Mouse (Mus musculus) v-Abl transformed pro-B cells (cell line): Measurements from ENCODE around the gene Six5.
"Not testable (repeated sequence)": the region's sequence is repeated elsewhere in the genome, so short reads cannot be mapped to it uniquely, and the experiment has no call there.

Experiments used
- in situ Hi-C, 2 experiments: fragments of 400-800 bp; cut with MboI; formaldehyde crosslinking; loops; one replicate each; pipeline ENCODE4 v1.15.1; 2025; ENCODE audit not compliant: unreplicated experiment in 2 of 2

Six5 gene

GRCm38 (mm10) chr7:19094471-19094825 lies at the start of gene Six5:
Gene Six5 (plus strand): TSS chr7:19094594.
- in situ Hi-C loops = loop anchor here (5.0 kb wide), 2 partner anchors 87 to 197 kb away; no protein-coding TSS in a partner anchor

DNA sequence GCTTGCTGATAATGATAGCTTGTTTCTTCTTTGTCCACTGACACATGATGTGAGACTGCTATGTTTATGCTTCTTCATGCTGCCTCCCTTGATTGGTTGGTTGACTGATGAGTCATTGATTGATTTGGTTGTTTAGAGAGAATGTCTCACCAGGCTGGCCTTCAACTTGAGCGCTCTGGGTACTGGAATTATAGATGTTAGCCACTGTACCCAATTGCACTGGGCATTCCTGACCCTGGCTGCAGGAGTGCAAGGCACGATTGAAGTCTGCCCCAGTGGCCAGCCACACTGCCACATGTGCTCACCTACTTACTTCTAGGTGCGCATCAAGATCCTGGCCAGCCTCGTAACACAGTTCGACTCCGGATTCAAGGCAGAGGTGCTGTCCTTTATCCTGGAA lies 49.8 kb upstream of the Six5 start:
- in situ Hi-C loops = no loop called here

DNA sequence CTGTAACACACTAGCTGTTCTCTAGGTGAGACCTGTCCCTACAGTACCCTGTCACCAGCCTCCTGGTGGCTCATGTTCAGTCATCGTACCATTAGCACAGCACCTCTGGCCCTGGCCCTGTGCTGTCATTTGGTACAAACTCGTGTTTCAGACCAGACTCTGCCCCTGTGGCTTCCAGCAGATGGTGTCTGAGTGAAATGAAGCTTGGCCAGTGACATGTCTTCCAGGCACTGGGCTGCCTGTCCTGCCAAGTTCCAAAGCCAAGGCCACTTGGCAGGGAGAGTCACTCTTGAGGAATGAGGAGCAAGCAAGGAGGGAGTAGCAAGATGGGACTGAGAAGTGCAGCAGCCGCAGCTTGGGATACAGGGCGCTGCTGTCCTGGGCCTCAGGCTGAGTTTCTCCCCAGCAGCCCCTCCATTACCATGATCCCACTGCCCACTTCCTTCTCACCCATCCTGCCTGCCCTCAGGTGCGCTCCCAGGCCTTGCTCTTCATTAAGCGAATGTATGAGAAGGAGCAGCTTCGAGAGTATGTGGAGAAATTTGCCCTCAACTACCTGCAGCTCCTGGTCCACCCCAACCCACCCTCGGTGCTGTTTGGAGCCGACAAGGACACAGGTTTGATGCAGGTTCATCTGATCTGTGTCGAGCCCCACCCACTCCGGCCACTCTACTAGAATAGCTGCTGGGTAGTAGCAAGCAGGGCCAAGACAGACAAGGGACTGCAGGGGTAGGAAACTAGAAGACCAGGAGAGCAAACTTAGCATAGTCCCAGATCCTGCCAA lies 47.9 kb upstream of the Six5 start:
- in situ Hi-C loops = no loop called here

GRCm38 (mm10) chr7:19048006-19048527 lies 46.3 kb upstream of the Six5 start:
- in situ Hi-C loops = no loop called here

GRCm38 (mm10) chr7:19049252-19049651 lies 45.1 kb upstream of the Six5 start:
- in situ Hi-C loops = no loop called here

GRCm38 (mm10) chr7:19050172-19050571 lies 44.2 kb upstream of the Six5 start:
- in situ Hi-C loops = no loop called here

GRCm38 (mm10) chr7:19051161-19051560 lies 43.2 kb upstream of the Six5 start:
- in situ Hi-C loops = no loop called here

- in situ Hi-C loops = no loop called here
Observed at GRCm38 (mm10) chr7:19052345-19053135, 41.9 kb upstream of the Six5 start.

GRCm38 (mm10) chr7:19053136-19053532 lies 41.3 kb upstream of the Six5 start:
- in situ Hi-C loops = no loop called here

GRCm38 (mm10) chr7:19054047-19054776 lies 40.2 kb upstream of the Six5 start, which contains the start of gene Rsph6a:
Gene Rsph6a (plus strand): TSS chr7:19054690.
- in situ Hi-C loops = no loop called here

DNA sequence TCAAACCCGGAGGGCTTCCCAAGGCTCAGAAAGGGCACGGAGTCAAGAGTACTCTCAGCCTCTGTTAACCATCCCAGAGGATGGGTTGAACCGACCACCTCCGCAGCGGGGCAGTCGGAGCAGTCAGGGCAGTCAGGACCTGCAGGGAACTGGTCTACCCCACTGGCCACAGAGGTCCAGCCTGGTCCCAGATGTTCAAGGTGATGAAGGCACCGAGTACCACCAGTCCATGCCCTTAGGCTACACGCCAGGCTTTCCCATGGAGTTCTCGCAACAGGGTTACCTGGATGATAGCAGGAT lies 39.7 kb upstream of the Six5 start:
- in situ Hi-C loops = no loop called here

GRCm38 (mm10) chr7:19055108-19055507 lies 39.3 kb upstream of the Six5 start:
- in situ Hi-C loops = no loop called here

GRCm38 (mm10) chr7:19057405-19057804 lies 37.0 kb upstream of the Six5 start:
- in situ Hi-C loops = no loop called here

DNA sequence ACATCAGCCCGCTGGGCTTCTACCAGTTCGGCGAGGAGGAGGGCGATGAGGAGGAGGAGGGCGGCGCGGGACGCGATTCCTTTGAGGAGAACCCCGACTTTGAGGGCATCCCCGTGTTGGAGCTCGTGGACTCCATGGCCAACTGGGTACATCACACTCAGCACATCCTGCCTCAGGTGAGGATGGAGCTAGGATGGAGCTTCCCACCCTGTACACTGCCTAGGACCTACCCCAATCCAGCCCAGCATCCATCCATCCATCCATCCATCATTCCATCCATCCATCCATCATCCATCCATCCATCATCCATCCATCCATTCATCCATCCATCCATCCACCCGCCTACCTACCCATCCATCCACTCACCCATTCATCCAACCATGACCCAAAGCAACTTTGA lies 28.5 kb upstream of the Six5 start:
- in situ Hi-C loops = no loop called here

DNA sequence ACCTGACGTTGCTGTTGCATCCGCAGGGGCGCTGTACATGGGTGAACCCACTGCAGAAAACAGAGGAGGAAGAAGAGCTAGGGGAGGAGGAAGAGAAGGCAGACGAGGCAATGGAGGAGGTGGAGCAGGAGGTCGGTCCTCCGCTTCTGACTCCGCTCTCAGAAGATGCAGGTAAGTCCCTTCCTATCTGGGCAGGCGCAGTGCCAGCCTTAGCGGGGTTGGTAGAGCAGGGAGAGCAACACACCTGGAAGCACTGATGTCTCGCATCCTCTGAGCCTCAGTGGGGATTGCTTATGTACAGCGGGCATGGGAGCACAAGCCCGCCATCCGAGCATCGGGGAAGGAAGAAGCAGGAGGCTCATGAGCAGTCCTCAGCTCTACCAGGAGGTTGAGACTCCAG lies 27.3 kb upstream of the Six5 start:
- in situ Hi-C loops = no loop called here

GRCm38 (mm10) chr7:19067935-19068334 lies 26.5 kb upstream of the Six5 start:
- in situ Hi-C loops = no loop called here

GRCm38 (mm10) chr7:19068707-19069106 lies 25.7 kb upstream of the Six5 start:
- in situ Hi-C loops = no loop called here

DNA sequence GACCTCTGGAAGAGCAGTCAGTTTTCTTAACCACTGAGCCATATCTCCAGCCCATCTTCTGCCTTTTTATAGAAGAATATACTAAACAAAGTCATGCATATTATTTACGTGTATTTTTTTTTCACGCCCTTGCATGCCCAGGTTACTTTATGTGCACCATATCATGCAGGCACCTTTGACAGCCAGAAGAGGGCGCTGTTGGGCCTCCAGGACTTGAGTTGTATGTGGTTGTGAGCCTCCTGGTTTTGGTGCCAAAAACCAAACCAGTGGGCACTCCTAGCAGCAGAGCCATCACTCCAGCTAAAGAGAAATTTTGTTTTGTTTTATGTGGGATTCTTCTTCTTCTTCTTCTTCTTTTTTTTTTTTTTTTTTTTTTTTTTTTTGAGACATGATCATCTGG lies 24.9 kb upstream of the Six5 start:
- in situ Hi-C loops = no loop called here

GRCm38 (mm10) chr7:19071024-19071423 lies 23.4 kb upstream of the Six5 start:
- in situ Hi-C loops = not testable (repeated sequence)

GRCm38 (mm10) chr7:19073504-19073903 lies 20.9 kb upstream of the Six5 start:
- in situ Hi-C loops = no loop called here

GRCm38 (mm10) chr7:19074494-19074893 lies 19.9 kb upstream of the Six5 start:
- in situ Hi-C loops = no loop called here
